Mouse (Mus musculus) neutrophil, adult 5-6 weeks (primary cell): Measurements from ENCODE around the gene Il18r1. TPM values are rescaled to one million over a fixed set of nuclear protein-coding genes. Genes with fewer than 3 reads are reported as not detected.

Source experiments
- total RNA-seq: library from RNA; stranded (forward); fragments of 200-1000 nt; gene quantifications from 2 replicates; pipeline ENCODE4 v1.2.3, GENCODE M21; 2017

Il18r1 gene
- total RNA-seq, 1 experiment from 2014 or later: 18.0 TPM

Other genes with a start within 250 kb of the Il18r1 start
- gene Il1r1, start 240.5 kb upstream of the Il18r1 start, total RNA-seq: 0.23 and 0.25 TPM in 2 replicates
- gene Il1rl2, start 140.9 kb upstream of the Il18r1 start, total RNA-seq: 0.70 and 1.6 TPM in 2 replicates
- gene Il1rl1, start 36.0 kb upstream of the Il18r1 start, total RNA-seq: 3.6 and 4.1 TPM in 2 replicates
- 144 and 170 TPM in 2 replicates for gene Il18rap, start 49.8 kb downstream of the Il18r1 start, total RNA-seq
- not detected in 2 replicates for gene Slc9a4, start 114.5 kb downstream of the Il18r1 start, total RNA-seq
- not detected in 2 replicates for gene Slc9a2, start 215.0 kb downstream of the Il18r1 start, total RNA-seq